Mouse (Mus musculus) CH12.LX (cell line): Measurements from ENCODE around the gene Fam234b.

Experiments used
- BHLHE40 ChIP-seq: IDR thresholded peaks from 2 replicates; pipeline ENCODE4 v1.6.1; 2011; ENCODE audit warnings: mild to moderate bottlenecking, low read depth, low read length, improper control_type of control experiment
- CTCF ChIP-seq, 2 experiments: IDR thresholded peaks in 1 of 2; conservative IDR thresholded peaks in 1 of 2; 2 replicates each; pipeline ENCODE4 v1.5.1; 2011 to 2012; ENCODE audit warnings: low read depth in 2 of 2, low read length in 2 of 2, improper control_type of control experiment in 1 of 2, inconsistent platforms in 1 of 2, mild to moderate bottlenecking in 1 of 2, moderate library complexity in 1 of 2
- MAX ChIP-seq: IDR thresholded peaks from 2 replicates; pipeline ENCODE4 v1.6.1; 2011; ENCODE audit warnings: low read length, improper control_type of control experiment
- RCOR1 ChIP-seq: conservative IDR thresholded peaks from 2 replicates; pipeline ENCODE4 v1.6.1; 2012; ENCODE audit warnings: low read depth, mild to moderate bottlenecking, inconsistent platforms, low read length, improper control_type of control experiment
- SMC3 ChIP-seq: IDR thresholded peaks from 2 replicates; pipeline ENCODE4 v1.6.1; 2011; ENCODE audit warnings: low read depth, low read length, improper control_type of control experiment
- USF1 ChIP-seq: IDR thresholded peaks from 2 replicates; pipeline ENCODE4 v1.6.1; 2014; ENCODE audit warnings: low read depth, mild to moderate bottlenecking, inconsistent platforms, low read length, improper control_type of control experiment
- ZC3H11A ChIP-seq: IDR thresholded peaks from 2 replicates; pipeline ENCODE4 v1.6.1; 2012; ENCODE audit warnings: low read depth, mild to moderate bottlenecking, inconsistent platforms, low read length, improper control_type of control experiment
- ZNF384 ChIP-seq: IDR thresholded peaks from 2 replicates; pipeline ENCODE4 v1.6.1; 2012; ENCODE audit warnings: low read depth, low read length, improper control_type of control experiment, inconsistent platforms

DNA sequence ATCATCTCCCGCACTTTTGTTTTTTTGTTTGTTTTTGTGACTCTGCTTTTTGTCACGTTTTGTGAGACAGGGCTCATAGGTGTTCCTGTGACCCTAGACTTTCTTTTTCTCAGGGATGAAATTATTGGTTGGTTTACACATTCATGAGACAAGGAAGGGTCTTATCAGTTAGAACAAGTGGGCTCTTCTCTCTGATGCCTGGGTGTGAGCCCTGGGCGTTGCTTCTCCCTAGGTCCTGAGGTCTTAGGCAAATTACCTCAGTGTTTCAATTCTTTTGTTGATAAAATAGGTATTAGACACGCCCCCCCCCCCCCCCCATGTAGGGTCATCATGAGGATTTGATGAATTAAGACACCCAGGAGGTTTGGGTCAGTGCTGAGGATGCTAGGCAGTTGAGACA, 7.1 kb downstream of the Fam234b start:
- TF ChIP-seq USF1 (no peak), RCOR1 (no peak), ZNF384 (no peak), MAX (no peak), SMC3 (no peak), BHLHE40 (no peak), CTCF (conservative IDR thresholded peaks at IDR 0.05 in 1 of 2, IDR thresholded peaks at IDR 0.05 in 1 of 2; ENCODE audit: low read depth in 2 of 2, low read length in 2 of 2) (no peak), ZC3H11A (no peak)
